Mouse (Mus musculus) C2C12 (cell line): Measurements from ENCODE around the gene Cldn34b2. TPM values are rescaled to one million over a fixed set of nuclear protein-coding genes. Genes with fewer than 3 reads are reported as not detected.
"Not testable (repeated sequence)": the region's sequence is repeated elsewhere in the genome, so short reads cannot be mapped to it uniquely, and the experiment has no call there.

Source experiments
- H3K27me3 ChIP-seq: one replicate; pipeline ENCODE4 v1.6.1; 2011; ENCODE audit not compliant: control insufficient read depth, insufficient read depth, insufficient read length
- H3K36me3 ChIP-seq: one replicate; pipeline ENCODE4 v1.6.1; 2011; ENCODE audit not compliant: control insufficient read depth, insufficient read depth
- H3K4me3 ChIP-seq: one replicate; pipeline ENCODE4 v1.5.1; 2011; ENCODE audit warnings: mild to moderate bottlenecking, control low read depth; ENCODE audit not compliant: poor library complexity, insufficient read depth, severe bottlenecking
- H3K79me2 ChIP-seq: one replicate; pipeline ENCODE4 v1.6.1; 2011; ENCODE audit not compliant: control insufficient read depth, insufficient read depth
- H3K79me3 ChIP-seq: one replicate; pipeline ENCODE4 v1.6.1; 2011; ENCODE audit warnings: low read depth, control low read depth
- H3ac ChIP-seq: one replicate; pipeline ENCODE3; 2011; ENCODE audit warnings: low read depth; ENCODE audit not compliant: control insufficient read depth, insufficient read length
- CEBPB ChIP-seq: IDR thresholded peaks from one replicate; pipeline ENCODE4 v1.6.1; 2011; ENCODE audit warnings: low read depth, mild to moderate bottlenecking, control low read depth, moderate library complexity
- CTCF ChIP-seq: IDR thresholded peaks from one replicate; pipeline ENCODE4 v1.5.1; 2011; ENCODE audit not compliant: control insufficient read depth, insufficient read depth, insufficient read length
- FOSL1 ChIP-seq: IDR thresholded peaks from one replicate; pipeline ENCODE4 v1.8.0; 2011; ENCODE audit warnings: mild to moderate bottlenecking, low read length; ENCODE audit not compliant: poor library complexity, insufficient read depth, severe bottlenecking
- MAX ChIP-seq: IDR thresholded peaks from one replicate; pipeline ENCODE4 v1.6.1; 2011; ENCODE audit warnings: mild to moderate bottlenecking, control low read depth
- MYOD1 ChIP-seq: IDR thresholded peaks from one replicate; pipeline ENCODE4 v1.6.1; 2011; ENCODE audit warnings: low read depth; ENCODE audit not compliant: control insufficient read depth, insufficient read length
- MYOG ChIP-seq: IDR thresholded peaks from one replicate; pipeline ENCODE4 v1.6.1; 2011; ENCODE audit not compliant: control insufficient read depth, insufficient read length; ENCODE audit errors: extremely low read depth
- USF1 ChIP-seq: IDR thresholded peaks from one replicate; pipeline ENCODE4 v1.6.1; 2011; ENCODE audit warnings: low read depth, mild to moderate bottlenecking, control low read depth, moderate library complexity
- polyA plus RNA-seq: library from polyadenylated mRNA; unstranded; fragments of >200 nt; fragmentation: generic; extraction: Trizol; gene quantifications from one replicate; pipeline ENCODE4 v1.2.1, GENCODE M21; 2012; ENCODE audit warnings: missing spikeins

Cldn34b2 gene
- polyA plus RNA-seq, 1 experiment = not detected

DNA sequence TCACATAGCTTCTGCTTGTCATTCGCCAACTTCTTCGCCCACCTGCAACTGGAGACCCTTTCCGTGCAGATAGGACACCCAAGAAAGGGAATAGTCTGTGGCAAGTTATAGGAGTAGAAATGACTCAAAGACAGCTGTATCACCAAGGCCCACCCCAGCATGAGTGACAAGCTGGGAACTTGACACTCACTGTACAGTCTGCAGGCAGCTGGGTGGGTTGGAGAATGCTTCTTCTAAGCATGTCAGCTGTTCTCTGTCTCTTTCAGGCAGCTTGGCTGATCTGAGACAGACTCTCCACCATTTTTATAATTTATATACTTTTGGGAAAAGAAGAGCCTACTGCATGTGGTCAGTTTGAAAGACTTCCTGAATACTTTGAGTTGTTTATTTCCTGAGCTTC is 39.5 kb upstream of the Cldn34b2 start:
- TF ChIP-seq MYOD1 (peak; percentile 71), USF1 (no peak), MYOG (no peak)
- no peaks in the 10 kb centered on the region for H3K36me3 ChIP-seq
- no peak overlapping the region for H3ac ChIP-seq
- H3K79me3 ChIP-seq = no peaks in the 10 kb centered on the region
- H3K4me3 ChIP-seq = no peak overlapping the region
- no peaks in the 10 kb centered on the region for H3K27me3 ChIP-seq
- H3K79me2 ChIP-seq = no peaks in the 10 kb centered on the region

DNA sequence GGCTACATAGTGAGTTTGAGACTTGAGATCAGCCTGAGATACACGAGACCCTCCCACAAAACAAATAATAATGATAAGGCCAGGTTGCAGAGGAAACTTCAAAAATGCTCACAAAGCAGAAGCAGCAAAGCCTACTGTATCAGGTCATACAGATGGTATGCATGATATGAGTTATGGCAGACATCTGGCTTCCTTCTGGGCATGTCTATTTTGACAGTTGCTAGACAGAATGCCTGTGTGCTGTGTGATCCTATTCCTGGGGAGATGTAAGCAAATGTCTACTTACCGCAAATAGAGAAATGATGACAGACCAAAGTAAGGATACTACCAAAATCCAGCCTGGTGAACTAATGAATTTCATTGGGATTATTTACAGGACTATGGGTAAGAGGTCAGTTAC is 38.1 kb upstream of the Cldn34b2 start:
- Histone ChIP-seq H3K79me3 (no peaks in the 10 kb centered on the region), H3K27me3 (no peaks in the 10 kb centered on the region), H3K4me3 (no peak overlapping the region), H3ac (no peak overlapping the region), H3K79me2 (no peaks in the 10 kb centered on the region), H3K36me3 (no peaks in the 10 kb centered on the region)
- no peak for TF ChIP-seq MYOG
- TF ChIP-seq CTCF = no peak
- TF ChIP-seq USF1 = no peak
- TF ChIP-seq CEBPB = no peak
- no peak for TF ChIP-seq FOSL1
- peak; percentile 84 for TF ChIP-seq MYOD1
- TF ChIP-seq MAX = no peak

- H3ac ChIP-seq = no peak overlapping the region
- H3K79me3 ChIP-seq = no peaks in the 10 kb centered on the region
- no peaks in the 10 kb centered on the region for H3K27me3 ChIP-seq
- TF ChIP-seq USF1 (no peak), MAX (no peak), CEBPB (no peak), MYOG (no peak)
- H3K79me2 ChIP-seq = no peaks in the 10 kb centered on the region
- no peak overlapping the region for H3K4me3 ChIP-seq
- no peaks in the 10 kb centered on the region for H3K36me3 ChIP-seq
Observed at GRCm38 (mm10) chrX:155163553-155163952, 35.3 kb upstream of the Cldn34b2 start.

DNA sequence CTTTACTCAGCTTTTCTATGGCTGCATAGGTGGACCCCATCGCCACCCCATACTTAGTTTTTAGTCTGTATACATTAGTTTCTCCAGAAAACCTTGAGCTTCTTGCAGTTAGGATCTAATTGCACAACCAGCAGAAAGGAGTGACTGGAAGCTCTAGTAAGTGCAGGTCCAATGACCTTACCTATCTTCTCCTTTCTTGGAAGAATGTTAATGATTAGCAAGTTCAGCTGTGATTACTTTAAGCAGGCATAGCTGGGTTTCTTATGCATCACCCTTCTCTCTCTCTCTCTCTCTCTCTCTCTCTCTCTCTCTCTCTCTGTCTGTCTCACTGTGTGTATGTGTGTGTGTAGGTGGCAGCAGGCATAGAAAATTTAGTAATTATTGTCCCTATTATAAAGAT is 23.7 kb upstream of the Cldn34b2 start:
- no peak overlapping the region for H3ac ChIP-seq
- no peak overlapping the region for H3K4me3 ChIP-seq
- no peaks in the 10 kb centered on the region for H3K36me3 ChIP-seq
- no peaks in the 10 kb centered on the region for H3K79me3 ChIP-seq
- no peak for TF ChIP-seq CEBPB
- TF ChIP-seq USF1 = no peak
- TF ChIP-seq MYOG = no peak
- no peak for TF ChIP-seq FOSL1
- H3K79me2 ChIP-seq = no peaks in the 10 kb centered on the region
- no peaks in the 10 kb centered on the region for H3K27me3 ChIP-seq

DNA sequence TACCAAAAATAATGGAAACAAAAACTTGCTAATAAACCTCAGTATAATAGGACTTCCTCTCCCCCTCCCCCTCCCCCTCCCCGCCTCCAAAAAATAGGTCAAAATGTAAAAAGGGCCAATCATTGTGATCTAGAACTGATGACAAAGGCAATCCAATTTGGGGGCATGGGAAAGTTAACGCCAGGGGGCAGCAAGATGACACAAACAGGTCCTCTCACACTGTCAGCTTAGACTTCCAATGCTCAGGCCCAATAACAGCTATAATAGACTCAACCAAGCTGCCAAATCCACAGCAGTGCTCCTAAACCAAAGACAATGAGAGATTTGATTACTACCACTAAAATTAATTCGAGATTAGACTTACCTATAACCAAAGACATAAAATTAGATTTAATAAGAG is 16.5 kb upstream of the Cldn34b2 start:
- H3K79me2 ChIP-seq = no peaks in the 10 kb centered on the region
- H3K79me3 ChIP-seq = no peaks in the 10 kb centered on the region
- no peaks in the 10 kb centered on the region for H3K36me3 ChIP-seq
- TF ChIP-seq FOSL1 (no peak), CTCF (peak; percentile 37)
- no peak overlapping the region for H3K4me3 ChIP-seq
- H3K27me3 ChIP-seq = no peaks in the 10 kb centered on the region
- H3ac ChIP-seq = no peak overlapping the region

GRCm38 (mm10) chrX:155098024-155098423 is 30.2 kb downstream of the Cldn34b2 start:
- no peak for TF ChIP-seq USF1
- TF ChIP-seq MAX = no peak
- TF ChIP-seq CTCF = no peak
- TF ChIP-seq CEBPB = no peak
- no peak for TF ChIP-seq MYOD1
- TF ChIP-seq FOSL1 = no peak
- TF ChIP-seq MYOG = no peak
- Histone ChIP-seq H3K27me3 (no peaks in the 10 kb centered on the region), H3K4me3 (no peak overlapping the region), H3ac (no peak overlapping the region), H3K79me3 (no peaks in the 10 kb centered on the region), H3K36me3 (no peaks in the 10 kb centered on the region), H3K79me2 (no peaks in the 10 kb centered on the region)

GRCm38 (mm10) chrX:155093566-155093965 is 34.6 kb downstream of the Cldn34b2 start, which contains the start of gene Magea2:
TSS of gene Magea2 (minus strand) at chrX:155093666.
- H3K36me3 ChIP-seq, H3K4me3 ChIP-seq, H3K27me3 ChIP-seq, H3ac ChIP-seq, H3K79me3 ChIP-seq, H3K79me2 ChIP-seq: not testable (repeated sequence)

- not testable (repeated sequence) for H3K79me2 ChIP-seq, H3ac ChIP-seq, H3K79me3 ChIP-seq
Observed at GRCm38 (mm10) chrX:155089693-155090092, 38.5 kb downstream of the Cldn34b2 start, which contains the start of gene Magea1. TSS of gene Magea1 (minus strand) at chrX:155089793.

More at GRCm38 (mm10) chrX:155089693-155090092, 38.5 kb downstream of the Cldn34b2 start, which contains the start of gene Magea1:
- not testable (repeated sequence) for H3K27me3 ChIP-seq, H3K4me3 ChIP-seq, H3K36me3 ChIP-seq
